Mouse (Mus musculus) neural tube, embryonic 14.5 days (tissue): Measurements from ENCODE around the gene Gm3233. TPM values are rescaled to one million over a fixed set of nuclear protein-coding genes. Genes with fewer than 3 reads are reported as not detected.
"Not testable (repeated sequence)": the region's sequence is repeated elsewhere in the genome, so short reads cannot be mapped to it uniquely, and the experiment has no call there.

Source experiments
- ATAC-seq: fragments of 200-750 bp; cut with Nextera tagmentation; 2 replicates; pipeline ENCODE4 v1.8.0; 2017; ENCODE audit warnings: low read depth, mild to moderate bottlenecking, moderate TSS enrichment, moderate library complexity
- H3K27ac ChIP-seq: fragments of 300-500 bp; sonication (generic); 2 replicates; pipeline ENCODE4 v1.5.1; 2014; ENCODE audit warnings: low read depth, mild to moderate bottlenecking, control low read depth, low read length, moderate library complexity, mixed read lengths
- H3K27me3 ChIP-seq: fragments of 300-500 bp; sonication (generic); 2 replicates; pipeline ENCODE4 v1.6.1; 2014; ENCODE audit warnings: low read length; ENCODE audit not compliant: control insufficient read depth, insufficient read depth
- H3K36me3 ChIP-seq: fragments of 300-500 bp; sonication (generic); 2 replicates; pipeline ENCODE4 v1.6.1; 2014; ENCODE audit warnings: low read length, mixed read lengths; ENCODE audit not compliant: control insufficient read depth, insufficient read depth
- H3K4me1 ChIP-seq: fragments of 300-500 bp; sonication (generic); 2 replicates; pipeline ENCODE4 v1.6.1; 2014; ENCODE audit warnings: low read length; ENCODE audit not compliant: control insufficient read depth, insufficient read depth
- H3K4me2 ChIP-seq: fragments of 300-500 bp; sonication (generic); 2 replicates; pipeline ENCODE4 v1.6.1; 2014; ENCODE audit warnings: mild to moderate bottlenecking, low read depth, low read length, control low read depth
- H3K4me3 ChIP-seq: fragments of 300-500 bp; sonication (generic); 2 replicates; pipeline ENCODE4 v1.5.1; 2014; ENCODE audit warnings: low read depth, low read length, control low read depth, mixed read lengths
- H3K9ac ChIP-seq: fragments of 300-500 bp; sonication (generic); replicated peaks from 2 replicates; pipeline ENCODE4 v1.6.1; 2014; ENCODE audit warnings: low read depth, mild to moderate bottlenecking, control low read depth, low read length, mixed read lengths
- H3K9me3 ChIP-seq: fragments of 300-500 bp; sonication (generic); 2 replicates; pipeline ENCODE4 v1.6.1; 2016; ENCODE audit warnings: low read length; ENCODE audit not compliant: control insufficient read depth
- WGBS: fragments of 180-500 bp; shearing (Covaris S2); extraction: QIAGEN DNeasy Blood & Tissue Kit; methylation state at CpG from one replicate; pipeline ENCODE4 v1.1.7; 2014; 5-methylcytosine and 5-hydroxymethylcytosine counted together
- polyA plus RNA-seq: library from polyadenylated mRNA; unstranded; fragments of >200 nt; fragmentation: Nextera tagmentation; extraction: Ambion mirVana; gene quantifications from 2 replicates; pipeline ENCODE4 v1.2.1, GENCODE M21; 2014

The Gm3233 gene
- polyA plus RNA-seq, 1 experiment from 2014 or later, result not detected

GRCm38 (mm10) chr10:77741924-77742688, 17.4 kb downstream of the Gm3233 start, which contains the start of gene Gm18596:
Gene Gm18596, minus strand, starts transcription at chr10:77742638.
- H3K4me2 ChIP-seq, H3K27me3 ChIP-seq, H3K9me3 ChIP-seq, ATAC-seq, H3K27ac ChIP-seq, H3K4me1 ChIP-seq, H3K9ac ChIP-seq, H3K36me3 ChIP-seq, H3K4me3 ChIP-seq: not testable (repeated sequence)
- 68% methylated on average over 4 of the region's 5 CpGs for WGBS

GRCm38 (mm10) chr10:77738929-77739328, 20.6 kb downstream of the Gm3233 start:
- no peaks in the 10 kb centered on the region for H3K4me1 ChIP-seq
- 0 out of 2 replicates have a peak, but pooled peaks cover 3% of the 10 kb centered on the region for H3K9me3 ChIP-seq
- H3K27me3 ChIP-seq, result no peaks in the 10 kb centered on the region
- H3K9ac ChIP-seq, result no peak overlapping the region
- WGBS, result 89% methylated on average over 4 of the region's 4 CpGs
- H3K36me3 ChIP-seq, result no peaks in the 10 kb centered on the region
- H3K4me3 ChIP-seq, result no peak overlapping the region
- no peak for ATAC-seq
- H3K27ac ChIP-seq, result no peak overlapping the region
- H3K4me2 ChIP-seq, result no peak overlapping the region

- Histone ChIP-seq H3K9ac (no peak overlapping the region), H3K27ac (no peak overlapping the region), H3K36me3 (no peaks in the 10 kb centered on the region), H3K4me3 (no peak overlapping the region), H3K9me3 (0 out of 2 replicates have a peak, but pooled peaks cover 3% of the 10 kb centered on the region), H3K27me3 (no peaks in the 10 kb centered on the region), H3K4me2 (no peak overlapping the region), H3K4me1 (no peaks in the 10 kb centered on the region)
- WGBS, result 73% methylated on average over 1 of the region's 1 CpGs
- ATAC-seq, result no peak
Observed at GRCm38 (mm10) chr10:77735928-77736327, 23.6 kb downstream of the Gm3233 start.

GRCm38 (mm10) chr10:77729241-77729640, 30.2 kb downstream of the Gm3233 start:
- no peak for ATAC-seq
- Histone ChIP-seq H3K27ac (no peak overlapping the region), H3K4me1 (no peaks in the 10 kb centered on the region), H3K36me3 (no peaks in the 10 kb centered on the region), H3K4me3 (no peak overlapping the region), H3K4me2 (no peak overlapping the region), H3K9ac (no peak overlapping the region), H3K27me3 (no peaks in the 10 kb centered on the region), H3K9me3 (no peaks in the 10 kb centered on the region)
- 51% methylated on average over 4 of the region's 4 CpGs for WGBS

GRCm38 (mm10) chr10:77728280-77728679, 31.2 kb downstream of the Gm3233 start:
- no peaks in the 10 kb centered on the region for H3K36me3 ChIP-seq
- ATAC-seq, result no peak
- no peak overlapping the region for H3K4me2 ChIP-seq
- H3K4me3 ChIP-seq, result no peak overlapping the region
- H3K27me3 ChIP-seq, result no peaks in the 10 kb centered on the region
- no peak overlapping the region for H3K9ac ChIP-seq
- no peaks in the 10 kb centered on the region for H3K9me3 ChIP-seq
- H3K27ac ChIP-seq, result no peak overlapping the region
- no peaks in the 10 kb centered on the region for H3K4me1 ChIP-seq
- WGBS, result 60% methylated on average over 4 of the region's 4 CpGs

GRCm38 (mm10) chr10:77726186-77726585, 33.3 kb downstream of the Gm3233 start, which contains the start of gene Gm10100:
Gene Gm10100, plus strand, starts transcription at chr10:77726486.
- ATAC-seq, result no peak
- Histone ChIP-seq H3K9me3 (no peaks in the 10 kb centered on the region), H3K4me3 (no peak within 1 kb of the TSS), H3K9ac (no peak within 1 kb of the TSS), H3K4me1 (no peaks in the 10 kb centered on the region), H3K36me3 (no peaks in the 10 kb centered on the region), H3K4me2 (no peak within 1 kb of the TSS), H3K27ac (no peak within 1 kb of the TSS), H3K27me3 (no peaks in the 10 kb centered on the region)
- 45% methylated on average over 3 of the region's 3 CpGs for WGBS

GRCm38 (mm10) chr10:77724855-77725254, 34.6 kb downstream of the Gm3233 start:
- 76% methylated on average over 8 of the region's 8 CpGs for WGBS
- H3K36me3 ChIP-seq, result no peaks in the 10 kb centered on the region
- no peak for ATAC-seq
- H3K4me3 ChIP-seq, result no peak overlapping the region
- no peak overlapping the region for H3K27ac ChIP-seq
- no peaks in the 10 kb centered on the region for H3K4me1 ChIP-seq
- H3K9ac ChIP-seq, result no peak overlapping the region
- no peak overlapping the region for H3K4me2 ChIP-seq
- H3K27me3 ChIP-seq, result no peaks in the 10 kb centered on the region
- no peaks in the 10 kb centered on the region for H3K9me3 ChIP-seq

GRCm38 (mm10) chr10:77720299-77720698, 39.2 kb downstream of the Gm3233 start, which contains the start of gene Krtap12-1:
Gene Krtap12-1, plus strand, starts transcription at chr10:77720599.
- not testable (repeated sequence) for H3K9me3 ChIP-seq, H3K27ac ChIP-seq, H3K36me3 ChIP-seq, H3K9ac ChIP-seq, H3K27me3 ChIP-seq, H3K4me3 ChIP-seq, H3K4me1 ChIP-seq, H3K4me2 ChIP-seq, ATAC-seq
- 83% methylated on average over 1 of the region's 1 CpGs for WGBS

- Histone ChIP-seq H3K9ac (no peak within 1 kb of the TSS), H3K36me3 (no peaks in the 10 kb centered on the region), H3K9me3 (no peaks in the 10 kb centered on the region; the same call in 1 of the 2 replicates), H3K4me2 (no peak within 1 kb of the TSS), H3K4me3 (no peak within 1 kb of the TSS), H3K27me3 (no peaks in the 10 kb centered on the region), H3K27ac (no peak within 1 kb of the TSS), H3K4me1 (no peaks in the 10 kb centered on the region)
- ATAC-seq, result no peak
- WGBS, result 96% methylated on average over 1 of the region's 1 CpGs
Observed at GRCm38 (mm10) chr10:77715507-77715906, 44.0 kb downstream of the Gm3233 start, which contains the start of gene Gm10142. Gene Gm10142, plus strand, starts transcription at chr10:77715807.
